Mouse (Mus musculus): ENCODE measurements at regions not wholly inside any gene's neighbourhood (a gene's known extent, or its start where the extent isn't known, plus 50 kb on each side); places are given as distances from the start of the nearest gene placed in this dataset.

- Histone ChIP-seq H3K27ac (no peak overlapping the region), H3K4me2 (no peak overlapping the region), H3K9me3 (no peaks in the 10 kb centered on the region), H3K4me1 (no peaks in the 10 kb centered on the region), H3K36me3 (no peaks in the 10 kb centered on the region), H3K9ac (no peak overlapping the region), H3K27me3 (replicated peaks) (0 out of 2 replicates have a peak, but pooled peaks cover 13% of the 10 kb centered on the region), H3K4me3 (replicated peaks) (no peak overlapping the region)
- 65% methylated on average over 8 of the region's 8 CpGs for WGBS
- no peak for ATAC-seq (ENCODE audit: insufficient read depth, low FRiP score, low read depth)
Measured at GRCm38 (mm10) chr19:60148313-60148965, 78.1 kb downstream of the Fam204a start.

- 46% methylated on average over 10 of the region's 10 CpGs for WGBS
- Histone ChIP-seq H3K9me3 (no peaks in the 10 kb centered on the region), H3K4me2 (no peak overlapping the region), H3K27ac (no peak overlapping the region), H3K27me3 (replicated peaks) (peaks cover 22% of the 10 kb centered on the region; the same call in 1 of the 2 replicates), H3K36me3 (no peaks in the 10 kb centered on the region), H3K4me1 (no peaks in the 10 kb centered on the region), H3K9ac (no peak overlapping the region), H3K4me3 (replicated peaks) (no peak overlapping the region)
- no peak for ATAC-seq (ENCODE audit: insufficient read depth, low FRiP score, low read depth)
Measured at GRCm38 (mm10) chr19:60146451-60147190, 79.9 kb downstream of the Fam204a start.

- 83% methylated on average over 5 of the region's 5 CpGs for WGBS
- H3K4me3 ChIP-seq (replicated peaks), result no peak overlapping the region
- no peak overlapping the region for H3K9ac ChIP-seq
- no peak overlapping the region for H3K27ac ChIP-seq
- H3K36me3 ChIP-seq, result no peaks in the 10 kb centered on the region
- no peak overlapping the region for H3K4me2 ChIP-seq
- ATAC-seq (ENCODE audit: insufficient read depth, low FRiP score, low read depth), result no peak
- H3K9me3 ChIP-seq, result no peaks in the 10 kb centered on the region
- peaks cover 22% of the 10 kb centered on the region; the same call in 1 of the 2 replicates for H3K27me3 ChIP-seq (replicated peaks)
- H3K4me1 ChIP-seq, result no peaks in the 10 kb centered on the region
Measured at GRCm38 (mm10) chr19:60145242-60145641, 81.3 kb downstream of the Fam204a start.

- Histone ChIP-seq H3K4me3 (replicated peaks) (peak overlapping the region; percentile 23), H3K27me3 (replicated peaks) (peaks cover 22% of the 10 kb centered on the region; the same call in 1 of the 2 replicates), H3K9ac (no peak overlapping the region), H3K4me2 (peak overlapping the region; percentile 36), H3K4me1 (no peaks in the 10 kb centered on the region), H3K9me3 (no peaks in the 10 kb centered on the region), H3K36me3 (no peaks in the 10 kb centered on the region), H3K27ac (no peak overlapping the region)
- WGBS, result 7% methylated on average over 20 of the region's 20 CpGs
- no peak for ATAC-seq (ENCODE audit: insufficient read depth, low FRiP score, low read depth)
Measured at GRCm38 (mm10) chr19:60144336-60144989, 82.0 kb downstream of the Fam204a start.

- no peaks in the 10 kb centered on the region for H3K4me1 ChIP-seq
- WGBS, result 46% methylated on average over 2 of the region's 2 CpGs
- no peak overlapping the region for H3K27ac ChIP-seq
- ATAC-seq (ENCODE audit: insufficient read depth, low FRiP score, low read depth), result no peak
- H3K27me3 ChIP-seq (replicated peaks), result peaks cover 9% of the 10 kb centered on the region; the same call in 1 of the 2 replicates
- H3K4me3 ChIP-seq (replicated peaks), result no peak overlapping the region
- H3K9me3 ChIP-seq, result no peaks in the 10 kb centered on the region
- H3K9ac ChIP-seq, result no peak overlapping the region
- H3K36me3 ChIP-seq, result no peaks in the 10 kb centered on the region
- no peak overlapping the region for H3K4me2 ChIP-seq
Measured at GRCm38 (mm10) chr19:60138881-60139280, 87.6 kb downstream of the Fam204a start.

- no peak for ATAC-seq (ENCODE audit: insufficient read depth, low FRiP score, low read depth)
Measured at GRCm38 (mm10) chr19:60136491-60136890, 90.0 kb downstream of the Fam204a start.

GRCm38 (mm10) chr19:60134447-60135328, 91.8 kb downstream of the Fam204a start:
- no peaks in the 10 kb centered on the region for H3K27me3 ChIP-seq (replicated peaks)
- ATAC-seq (ENCODE audit: insufficient read depth, low FRiP score, low read depth), result peak; percentile 27; the same call in 1 of the 2 replicates

More at GRCm38 (mm10) chr19:60136491-60136890, 90.0 kb downstream of the Fam204a start:
- 86% methylated on average over 1 of the region's 1 CpGs for WGBS
- no peak overlapping the region for H3K4me3 ChIP-seq (replicated peaks)
- no peak overlapping the region for H3K4me2 ChIP-seq
- no peak overlapping the region for H3K9ac ChIP-seq
- no peak overlapping the region for H3K27ac ChIP-seq
- H3K9me3 ChIP-seq, result no peaks in the 10 kb centered on the region
- H3K36me3 ChIP-seq, result no peaks in the 10 kb centered on the region
- H3K4me1 ChIP-seq, result no peaks in the 10 kb centered on the region
- H3K27me3 ChIP-seq (replicated peaks), result no peaks in the 10 kb centered on the region

GRCm38 (mm10) chr19:60129635-60130034, 96.9 kb downstream of the Fam204a start:
- 88% methylated on average over 2 of the region's 2 CpGs for WGBS
- Histone ChIP-seq H3K27ac (no peak overlapping the region), H3K36me3 (no peaks in the 10 kb centered on the region), H3K9me3 (no peaks in the 10 kb centered on the region), H3K4me3 (replicated peaks) (no peak overlapping the region), H3K4me2 (no peak overlapping the region), H3K9ac (no peak overlapping the region), H3K27me3 (replicated peaks) (no peaks in the 10 kb centered on the region), H3K4me1 (no peaks in the 10 kb centered on the region)
- no peak for ATAC-seq (ENCODE audit: insufficient read depth, low FRiP score, low read depth)

More at GRCm38 (mm10) chr19:60134447-60135328, 91.8 kb downstream of the Fam204a start:
- Histone ChIP-seq H3K4me3 (replicated peaks) (no peak overlapping the region), H3K4me2 (no peak overlapping the region), H3K9ac (no peak overlapping the region), H3K4me1 (no peaks in the 10 kb centered on the region), H3K9me3 (no peaks in the 10 kb centered on the region), H3K36me3 (no peaks in the 10 kb centered on the region), H3K27ac (no peak overlapping the region)
- 67% methylated on average over 4 of the region's 4 CpGs for WGBS

- Histone ChIP-seq H3K27ac (no peak overlapping the region), H3K4me2 (no peak overlapping the region), H3K4me3 (replicated peaks) (no peak overlapping the region), H3K9me3 (no peaks in the 10 kb centered on the region), H3K9ac (no peak overlapping the region), H3K36me3 (no peaks in the 10 kb centered on the region), H3K4me1 (no peaks in the 10 kb centered on the region), H3K27me3 (replicated peaks) (no peaks in the 10 kb centered on the region)
- ATAC-seq (ENCODE audit: insufficient read depth, low FRiP score, low read depth), result no peak
- 87% methylated on average over 2 of the region's 2 CpGs for WGBS
Measured at GRCm38 (mm10) chr19:60124638-60125037, 101.9 kb downstream of the Fam204a start.

- 64% methylated on average over 5 of the region's 5 CpGs for WGBS
- Histone ChIP-seq H3K27ac (no peak overlapping the region), H3K27me3 (replicated peaks) (no peaks in the 10 kb centered on the region), H3K9ac (no peak overlapping the region), H3K4me3 (replicated peaks) (no peak overlapping the region), H3K4me2 (no peak overlapping the region), H3K9me3 (no peaks in the 10 kb centered on the region), H3K4me1 (0 out of 2 replicates have a peak, but pooled peaks cover 5% of the 10 kb centered on the region), H3K36me3 (no peaks in the 10 kb centered on the region)
- ATAC-seq (ENCODE audit: insufficient read depth, low FRiP score, low read depth), result no peak
Measured at GRCm38 (mm10) chr19:60120917-60121316, 105.6 kb downstream of the Fam204a start.

- no peak for ATAC-seq (ENCODE audit: insufficient read depth, low FRiP score, low read depth)
- no peaks in the 10 kb centered on the region for H3K9me3 ChIP-seq
- 28% methylated on average over 1 of the region's 1 CpGs for WGBS
Measured at GRCm38 (mm10) chr19:60119051-60119450, 107.5 kb downstream of the Fam204a start.

More at GRCm38 (mm10) chr19:60119051-60119450, 107.5 kb downstream of the Fam204a start:
- Histone ChIP-seq H3K4me3 (replicated peaks) (no peak overlapping the region), H3K4me1 (0 out of 2 replicates have a peak, but pooled peaks cover 5% of the 10 kb centered on the region), H3K4me2 (no peak overlapping the region), H3K27ac (no peak overlapping the region), H3K36me3 (no peaks in the 10 kb centered on the region), H3K27me3 (replicated peaks) (no peaks in the 10 kb centered on the region), H3K9ac (no peak overlapping the region)
